Mouse (Mus musculus) erythroblast, embryonic 14.5 days (primary cell): ENCODE data around the gene Gm648.
"Not testable (repeated sequence)": the region's sequence is repeated elsewhere in the genome, so short reads cannot be mapped to it uniquely, and the experiment has no call there.

Experiments used
- GATA1 ChIP-seq: IDR thresholded peaks from 2 replicates; pipeline ENCODE4 v1.6.1; 2012; ENCODE audit warnings: low read length, inconsistent platforms, mixed read lengths
- TAL1 ChIP-seq: IDR thresholded peaks from 3 replicates; pipeline ENCODE4 v1.6.1; 2012; ENCODE audit warnings: low read length, inconsistent platforms, mixed read lengths

GRCm38 (mm10) chrX:56524442-56524841 is 25.0 kb downstream of the Gm648 start, which contains the start of gene Gm10477:
- not testable (repeated sequence) for TF ChIP-seq GATA1, TAL1
